Mouse (Mus musculus) spleen, postnatal 4 days (tissue): Measurements from ENCODE around the gene Clcn6.

Experiments used
- DNase-seq, 2 experiments: peaks; one replicate each; pipeline ENCODE4 v3.0.0; 2022; ENCODE audit warnings: low spot score in 2 of 2

Clcn6 gene

DNA sequence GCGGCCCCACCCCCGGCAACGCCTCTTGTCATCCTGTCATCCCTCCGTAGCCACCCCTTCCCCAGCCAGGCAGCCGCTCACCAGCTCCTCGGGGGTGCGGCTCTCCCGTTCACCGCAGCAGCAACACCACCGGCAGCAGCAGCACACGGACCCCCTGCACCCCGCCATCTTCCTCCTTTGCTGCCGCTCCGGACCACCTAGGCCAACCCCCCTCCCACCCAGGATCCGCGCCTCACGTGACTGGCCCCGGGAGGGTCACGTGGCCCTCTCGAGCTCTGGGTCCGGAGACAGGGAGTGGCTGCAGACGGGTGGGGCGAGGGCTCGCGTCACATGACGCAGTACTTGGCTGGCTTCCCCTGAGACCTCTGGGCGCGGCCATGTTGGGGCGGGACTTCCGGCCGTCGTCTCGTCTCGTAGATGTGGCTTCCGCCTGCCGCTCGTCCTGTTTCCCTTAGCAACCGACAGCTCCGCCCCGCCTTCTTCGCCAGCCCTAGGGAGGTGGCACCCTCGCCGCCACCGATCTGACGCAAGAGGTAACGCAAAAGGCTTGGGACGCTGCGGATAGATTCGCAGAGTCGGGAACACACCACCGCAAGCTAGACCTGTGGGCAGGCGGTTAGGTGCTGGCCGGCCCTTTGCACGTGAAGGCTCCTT, at the start of gene Clcn6, which contains the start of gene Mthfr:
TSS of gene Clcn6 (minus strand) at position 222 of the 654 bp plus-strand sequence.
TSS of gene Mthfr (plus strand) at position 478 of the 654 bp plus-strand sequence.
- DNase-seq = peak; percentile 99

DNA sequence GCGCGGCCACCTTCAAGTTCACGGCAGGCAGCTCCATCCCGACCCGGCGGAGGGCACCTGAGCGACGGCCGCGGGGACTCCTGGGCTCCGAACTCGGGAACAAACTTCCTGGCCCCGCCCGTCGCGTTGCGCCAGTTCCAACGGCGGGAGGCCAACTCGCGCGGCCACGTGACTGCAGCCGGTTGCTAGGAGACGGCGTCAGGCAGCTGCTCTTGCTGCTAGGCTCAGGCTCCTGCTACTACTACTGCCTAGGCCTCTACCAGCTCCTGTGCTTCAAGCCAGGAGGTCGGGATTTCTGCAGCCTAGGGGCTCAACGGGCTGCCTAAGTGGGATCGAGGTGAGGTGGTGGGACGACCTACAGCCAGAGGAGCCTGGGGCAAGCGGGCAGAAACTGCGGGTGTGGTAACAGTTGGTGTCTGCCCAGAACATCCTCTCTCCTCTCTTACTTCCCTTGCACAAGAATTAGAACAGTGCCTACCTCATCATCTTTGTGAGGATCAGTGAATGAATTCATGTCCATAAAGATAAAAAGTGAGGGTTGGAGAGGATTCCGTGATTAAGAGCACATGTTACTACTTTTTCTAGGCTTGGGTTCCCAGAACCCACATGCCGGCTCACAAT, 49.4 kb upstream of the Clcn6 start, which contains the start of gene Agtrap:
TSS of gene Agtrap (minus strand) at position 125 of the 621 bp plus-strand sequence.
- DNase-seq = peak; percentile 87 to 93

DNA sequence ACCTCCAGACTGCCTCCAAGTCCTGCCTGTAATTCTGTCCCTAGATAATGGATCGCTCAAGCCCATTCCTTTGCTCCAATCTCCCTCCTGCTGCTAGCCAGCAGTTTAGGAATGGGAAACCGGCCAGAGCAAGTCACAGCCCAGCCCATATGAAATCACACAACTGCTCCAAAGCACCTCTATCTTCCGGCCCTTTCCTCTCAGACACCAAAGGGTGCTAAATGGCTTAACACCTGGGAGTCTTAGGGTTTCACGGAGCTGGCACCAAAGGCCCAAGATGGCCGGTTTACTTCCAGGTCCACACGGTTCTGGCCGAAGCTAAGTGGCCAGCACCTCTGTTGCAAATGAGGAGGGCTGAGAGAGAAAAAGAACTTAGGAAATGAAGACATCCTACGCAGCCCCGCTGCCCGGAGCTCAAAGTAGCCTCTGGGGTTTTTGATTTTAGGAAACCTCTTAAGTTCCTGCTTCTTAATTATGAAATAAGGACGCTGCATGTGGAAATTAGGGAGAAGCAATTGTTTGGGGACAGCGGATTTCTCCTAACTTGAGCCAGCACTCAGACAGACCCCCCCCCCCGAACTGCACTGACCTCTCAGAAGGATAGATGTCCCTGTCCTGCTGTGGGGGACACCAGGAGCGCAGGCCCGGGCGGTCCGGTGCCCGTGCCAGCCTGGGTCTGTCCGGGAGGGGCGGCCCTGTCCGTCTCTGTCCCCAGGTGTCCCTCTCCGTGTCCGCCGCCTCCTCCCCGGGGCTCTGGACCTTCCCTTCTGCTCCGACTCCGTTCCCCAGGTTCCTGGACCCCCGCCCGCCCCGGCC, 48.7 kb upstream of the Clcn6 start:
- DNase-seq = no peak

DNA sequence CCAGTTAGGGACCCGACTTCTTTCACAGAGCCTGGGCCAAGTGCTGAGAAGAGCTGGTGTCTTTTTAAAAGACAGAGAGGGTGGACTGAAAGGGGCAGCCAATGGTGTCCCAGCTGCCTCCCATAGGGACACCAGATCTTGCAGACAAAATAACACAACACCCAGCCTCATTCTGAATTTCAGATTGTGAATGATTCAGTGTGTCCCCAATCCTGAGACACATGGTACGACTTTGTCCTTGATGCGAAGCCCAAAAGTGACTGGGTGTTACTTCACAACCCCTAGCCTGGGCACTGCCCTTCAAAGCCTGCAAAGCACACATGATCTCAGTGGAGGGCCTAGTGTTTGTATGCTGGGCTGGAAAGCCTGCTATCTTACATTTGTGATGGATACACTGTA, 47.3 kb upstream of the Clcn6 start:
- no peak for DNase-seq

DNA sequence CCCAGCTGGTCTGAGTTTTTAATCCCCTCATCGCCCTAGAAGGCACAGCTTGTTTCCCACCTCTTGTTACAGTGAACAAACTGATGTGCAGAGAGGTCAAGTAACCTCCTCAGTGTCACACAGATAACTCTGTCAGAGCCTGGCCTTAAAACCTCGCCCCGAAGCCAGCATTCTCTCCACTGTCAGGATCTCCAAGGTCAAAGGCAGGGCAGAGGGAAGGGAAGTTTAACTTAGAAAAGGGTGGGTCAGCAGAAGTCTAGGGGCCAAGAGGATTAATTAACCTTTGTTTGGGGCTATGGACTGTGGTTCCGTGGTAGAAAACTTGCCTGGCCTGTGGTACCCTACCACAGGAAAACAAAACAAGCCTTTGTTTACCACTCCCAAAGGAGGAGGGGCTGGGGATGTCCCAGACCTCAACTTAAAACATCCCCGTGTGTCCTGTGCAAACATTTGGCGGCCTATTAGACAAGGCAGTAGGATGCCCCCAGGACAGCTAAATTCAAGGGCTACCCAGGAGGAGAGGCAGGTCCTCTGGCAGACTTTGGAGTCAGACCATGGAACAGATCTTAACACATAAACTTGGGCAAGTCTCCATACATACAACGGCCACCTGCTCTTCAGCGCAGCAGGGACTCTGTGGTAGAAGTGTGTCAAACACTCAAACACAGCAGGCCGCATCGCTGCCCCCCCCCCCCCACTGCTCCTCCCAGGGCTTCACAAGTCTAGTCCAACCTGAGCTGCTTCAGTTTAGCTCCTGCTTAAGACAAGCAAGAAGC, 46.7 kb upstream of the Clcn6 start:
- no peak for DNase-seq

DNA sequence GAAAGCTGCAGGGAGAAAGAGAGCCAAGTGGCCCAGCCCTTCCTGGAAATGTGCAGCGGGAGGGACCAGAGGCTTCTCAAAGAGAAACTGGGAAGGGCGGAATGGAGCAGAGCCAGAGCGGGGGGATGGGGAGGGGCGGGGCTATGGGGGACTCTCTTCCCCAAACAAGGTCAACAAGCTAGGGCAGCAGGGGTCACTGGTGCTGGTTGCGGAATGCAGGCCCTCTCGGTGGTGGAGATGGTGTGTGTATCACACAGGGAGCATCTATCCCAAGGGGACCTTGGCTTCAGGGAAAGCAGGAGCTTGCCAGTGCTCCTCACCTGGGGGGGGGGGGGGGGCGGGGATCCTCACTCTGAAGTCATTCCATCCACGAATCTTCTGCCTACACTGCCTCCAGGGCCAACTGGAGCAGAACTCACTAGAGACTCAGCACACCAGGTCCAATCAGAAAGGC, 45.7 kb upstream of the Clcn6 start:
- DNase-seq = no peak

DNA sequence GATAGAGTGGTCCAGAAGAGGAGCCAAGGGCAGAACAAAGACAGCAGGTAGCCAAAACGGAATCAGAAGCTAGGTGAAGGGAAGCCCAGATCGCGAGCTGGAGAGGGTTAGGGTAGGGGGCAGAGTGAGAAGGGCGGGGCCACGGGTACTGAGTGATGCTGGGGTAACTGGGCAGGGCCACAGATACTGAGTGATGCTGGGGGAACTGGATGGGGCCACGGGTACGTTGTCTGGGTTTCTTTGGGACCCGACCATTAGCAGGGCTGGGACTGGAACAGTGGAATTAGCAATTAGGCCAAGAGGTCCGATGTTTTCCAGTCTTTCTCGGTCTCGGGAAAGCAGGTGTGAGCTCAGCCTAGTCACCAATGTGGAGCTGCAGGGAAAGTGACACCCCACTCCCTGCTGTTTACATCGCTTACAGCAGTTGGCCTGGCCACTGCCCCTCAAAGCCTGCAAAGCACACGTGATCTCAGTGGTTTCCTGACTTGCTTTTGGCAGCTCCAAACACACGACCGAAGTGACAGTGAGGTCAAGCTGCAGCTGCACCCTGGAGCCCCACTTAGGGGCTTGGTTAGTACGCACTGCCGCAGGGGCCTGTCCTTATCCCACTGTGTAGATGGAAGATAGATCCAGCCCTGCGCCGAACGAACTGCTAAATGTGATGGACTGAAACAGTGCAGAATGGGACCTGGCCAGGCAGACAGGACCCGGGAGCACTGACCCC, 44.7 kb upstream of the Clcn6 start:
- peak; percentile 40 to 69 for DNase-seq

DNA sequence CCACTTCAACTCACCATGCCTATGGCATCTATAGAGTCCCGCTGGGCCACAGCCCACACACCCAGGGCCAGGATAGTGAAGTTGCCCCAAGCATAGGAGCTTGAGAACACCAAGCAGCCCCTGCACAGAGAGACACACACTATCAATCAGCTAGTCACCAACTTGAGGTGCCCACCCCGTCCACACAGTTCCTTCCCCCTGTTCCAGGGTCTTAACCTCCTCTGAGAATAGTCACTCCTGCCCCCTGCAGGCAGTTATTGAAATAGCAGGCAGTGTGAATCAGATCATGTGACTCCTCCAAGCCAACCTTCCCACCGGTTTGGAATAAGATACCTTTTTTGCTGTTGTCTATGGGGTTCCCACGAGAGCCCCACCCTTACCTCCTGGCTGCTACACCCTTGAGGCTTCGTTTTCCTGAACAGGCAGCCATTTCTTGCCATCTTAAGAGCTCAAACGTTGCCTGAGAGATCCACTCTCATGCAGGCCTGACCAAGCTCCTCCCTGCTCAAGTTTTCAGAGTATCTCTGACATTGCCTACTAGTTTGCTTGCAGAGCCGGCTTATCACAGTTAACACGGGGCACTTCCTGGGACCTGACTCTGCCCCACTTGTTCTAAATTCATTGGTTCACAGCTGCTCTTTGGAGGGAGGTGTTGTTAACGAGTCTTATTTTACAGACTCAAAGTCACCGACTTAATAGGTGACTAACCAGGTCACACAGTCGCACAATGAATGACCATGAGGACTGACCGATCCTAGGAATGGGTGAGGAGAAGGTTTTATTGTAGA, 43.8 kb upstream of the Clcn6 start:
- DNase-seq = peak; percentile 71 to 86

DNA sequence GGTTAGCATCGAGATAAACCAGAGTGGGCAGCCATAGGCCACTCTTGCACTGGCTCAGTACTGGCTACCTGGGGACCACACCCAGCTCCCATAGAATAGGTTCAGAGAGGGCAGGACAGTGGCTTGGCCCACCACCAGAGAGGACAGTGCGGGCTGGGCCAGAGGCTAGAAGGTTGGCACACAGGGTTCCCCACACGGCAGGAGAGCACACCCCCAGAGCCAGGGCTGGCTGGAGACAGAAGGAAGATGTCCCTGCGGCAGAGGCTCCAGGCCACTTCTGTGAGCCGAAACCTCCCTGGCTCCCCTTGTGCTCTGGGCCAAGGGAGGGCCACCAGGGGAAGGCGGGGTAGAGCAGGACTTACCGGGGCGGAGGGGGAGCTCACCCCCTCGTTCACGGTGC, 42.6 kb upstream of the Clcn6 start:
- peak in 1 of 2 experiments; percentile 62 for DNase-seq

DNA sequence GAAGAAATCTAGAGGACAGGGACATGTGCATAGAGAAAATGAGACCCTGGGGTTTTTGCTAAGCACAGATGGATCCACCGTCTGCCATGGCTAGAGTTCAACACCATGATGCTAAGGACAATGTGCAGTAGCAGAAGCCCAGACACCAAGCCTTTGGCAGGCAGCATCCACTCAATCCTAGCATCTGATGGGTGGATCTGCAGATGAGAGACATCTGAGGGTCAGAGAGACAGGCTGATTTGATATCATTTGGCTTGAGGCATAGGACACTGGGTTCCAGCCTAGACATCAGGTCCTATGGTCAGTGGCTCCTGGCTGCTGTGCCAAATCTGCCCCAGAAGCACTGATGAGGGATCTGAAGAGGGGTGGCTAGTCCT, 42.0 kb upstream of the Clcn6 start:
- DNase-seq = no peak

DNA sequence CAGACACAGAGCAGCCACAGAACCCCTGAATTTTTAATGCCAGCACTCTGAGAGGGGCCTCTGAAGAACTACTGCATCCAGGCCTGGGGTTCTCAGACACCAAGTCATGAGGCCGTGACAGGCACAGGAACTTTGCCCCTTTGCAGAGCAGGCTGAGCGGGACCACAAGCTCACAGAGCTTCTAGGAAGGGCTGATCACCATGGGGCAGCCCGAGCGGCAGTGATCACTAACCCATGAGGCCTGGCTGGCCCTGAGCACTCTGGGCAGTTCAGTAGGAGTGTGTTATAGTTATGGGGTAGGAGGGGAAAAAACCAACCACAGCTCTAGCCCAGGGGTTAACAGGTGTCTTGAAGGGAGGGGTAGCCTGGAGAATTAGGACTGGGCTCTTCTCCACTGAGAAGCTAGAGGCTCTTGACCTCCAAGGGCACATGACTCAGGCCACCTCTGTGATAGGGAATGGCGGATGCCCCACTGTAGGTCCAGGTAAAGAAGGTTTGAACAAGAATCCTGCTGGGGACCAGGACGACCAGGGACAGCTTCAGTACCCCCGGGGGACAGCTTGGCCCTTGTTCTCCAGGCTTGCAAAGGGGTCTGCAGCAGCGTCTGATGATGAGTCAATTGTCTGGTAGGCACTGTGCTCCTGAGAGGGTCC, 41.4 kb upstream of the Clcn6 start:
- no peak for DNase-seq

DNA sequence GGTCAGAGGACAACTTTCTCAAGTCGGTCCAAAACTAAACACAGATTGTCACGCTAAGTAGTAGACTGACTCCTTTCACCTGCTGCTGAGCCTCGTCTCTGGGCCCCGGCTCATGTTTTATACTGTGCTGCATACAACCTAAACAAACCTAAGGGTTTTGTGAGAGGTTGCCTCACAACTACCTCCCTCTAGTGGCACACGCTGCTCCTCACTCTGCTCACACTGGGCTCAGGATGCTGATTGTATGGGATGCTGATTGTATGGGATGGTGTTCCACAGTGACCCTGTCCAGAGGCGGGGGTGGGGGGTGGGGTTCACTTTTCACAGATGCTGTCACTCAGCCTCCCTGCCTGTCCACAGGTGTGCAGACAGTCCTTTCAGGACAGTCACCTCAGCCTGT, 40.6 kb upstream of the Clcn6 start:
- no peak for DNase-seq

DNA sequence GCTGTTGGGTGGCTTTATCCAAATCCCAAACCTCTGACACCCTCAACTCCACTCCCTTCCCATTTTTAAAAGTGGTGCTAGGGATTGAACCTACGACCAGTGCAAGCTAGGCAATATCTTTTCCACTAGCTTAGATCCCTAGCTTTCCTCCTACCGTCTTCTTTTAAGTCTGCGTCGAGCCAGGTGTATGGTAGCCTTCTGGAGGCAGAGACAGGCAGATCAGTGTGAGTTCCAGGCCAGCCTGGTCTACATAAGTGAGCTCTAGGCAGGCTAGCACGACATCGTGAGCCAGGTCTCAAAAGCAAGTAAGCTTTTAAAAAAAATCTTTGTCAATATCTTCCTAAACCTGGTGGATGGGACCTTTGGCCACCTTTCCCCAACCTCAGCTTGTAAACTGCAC, 37.3 kb upstream of the Clcn6 start:
- DNase-seq = no peak

DNA sequence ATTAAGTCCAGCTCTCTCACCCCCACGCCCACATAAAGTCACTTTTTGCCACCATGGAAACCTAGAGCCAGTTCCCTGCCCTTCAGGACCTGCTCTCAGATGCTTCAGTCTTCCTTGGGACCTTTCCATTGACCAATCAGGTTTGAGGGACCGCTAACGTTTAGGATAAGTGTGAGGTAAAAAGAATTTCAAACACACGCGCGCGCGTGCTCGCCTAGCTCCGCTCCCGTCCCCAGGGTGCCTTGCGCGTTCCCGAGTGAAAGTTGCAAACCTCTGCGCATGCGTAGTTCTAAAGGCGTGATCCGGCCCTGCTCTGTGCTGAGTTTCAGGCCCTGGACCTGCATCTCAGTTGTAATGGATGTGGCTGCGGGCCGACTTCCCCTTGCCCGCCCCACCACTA, 36.6 kb upstream of the Clcn6 start:
- peak; percentile 64 to 77 for DNase-seq

DNA sequence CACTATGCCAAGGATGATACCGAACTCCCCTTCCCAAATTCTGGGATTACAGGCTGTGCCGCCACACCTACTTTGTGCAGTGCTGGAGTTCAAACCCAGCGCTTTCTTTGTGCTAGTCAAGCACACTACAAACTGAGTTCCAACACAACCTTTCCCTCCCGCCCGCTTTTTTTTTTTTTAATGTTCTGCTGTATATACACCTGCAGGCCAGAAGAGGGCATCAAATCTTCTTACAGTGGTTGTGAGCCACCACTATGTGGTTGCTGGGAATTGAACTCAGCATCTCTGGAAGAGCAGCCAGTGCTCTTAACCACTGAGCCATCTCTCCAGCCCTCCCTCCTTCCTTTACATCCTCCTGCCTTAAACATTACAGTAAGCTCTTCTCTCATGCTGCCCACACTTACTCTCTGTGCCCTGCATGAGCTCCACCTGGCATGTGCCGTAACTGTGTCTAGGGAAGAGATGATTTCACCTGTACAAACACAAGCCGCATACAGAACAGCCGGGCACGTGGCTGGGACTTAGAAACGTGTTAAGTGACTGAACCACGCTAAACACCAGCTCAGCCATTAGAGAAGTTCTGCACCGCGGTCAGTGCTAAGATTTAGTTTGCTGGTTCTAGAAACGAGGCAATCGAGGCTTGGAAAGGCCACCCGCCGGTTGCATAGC, 36.0 kb upstream of the Clcn6 start:
- no peak for DNase-seq

DNA sequence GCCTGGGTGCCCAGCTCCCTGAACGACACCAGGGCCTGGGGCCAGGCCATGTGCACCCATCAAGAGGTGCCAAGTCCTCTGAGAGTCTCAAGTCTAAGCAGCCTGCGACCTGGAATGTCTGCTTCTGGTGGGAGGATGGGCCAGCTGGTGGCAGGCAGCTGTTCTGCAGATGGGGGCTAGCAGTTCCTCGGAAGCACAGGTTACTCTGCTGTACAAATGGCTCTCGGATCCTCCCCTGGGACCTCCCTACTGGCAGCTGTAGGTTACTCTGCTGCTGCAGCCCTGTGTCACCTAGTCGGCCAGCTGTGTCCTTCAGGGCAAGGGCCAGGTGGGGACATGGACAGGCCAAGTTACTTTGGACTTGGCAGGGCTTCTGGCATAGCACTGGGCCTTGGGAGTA, 32.9 kb upstream of the Clcn6 start:
- DNase-seq = no peak

DNA sequence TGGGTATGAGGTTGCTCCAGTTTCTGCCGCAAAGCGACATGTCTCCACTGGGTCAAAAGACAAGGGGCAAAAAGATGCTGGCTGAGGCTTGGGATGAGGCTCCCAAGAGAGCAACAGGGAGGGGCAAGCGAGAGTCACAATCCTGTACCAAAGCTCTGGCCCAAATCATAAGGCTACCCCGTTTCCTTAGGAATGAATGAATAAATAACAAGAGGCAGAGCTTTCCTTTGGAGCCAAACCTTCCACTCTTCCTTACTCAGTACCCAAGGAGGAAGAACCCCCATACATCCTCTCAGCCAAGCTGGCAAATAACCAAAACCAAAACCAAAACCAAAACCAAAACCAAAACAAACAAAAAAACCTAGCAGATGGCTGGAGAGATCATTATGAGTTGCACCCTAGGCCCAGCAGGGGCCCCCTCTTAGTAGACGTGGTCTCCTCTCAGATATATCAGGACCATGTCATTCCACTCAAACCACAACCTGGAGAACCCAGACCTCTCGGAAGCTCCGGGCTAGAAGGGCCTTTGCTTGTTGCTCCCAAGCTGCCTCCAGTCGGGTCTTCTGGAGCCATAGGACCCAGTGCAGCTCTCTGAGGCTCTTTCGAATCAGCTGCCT, 31.1 kb upstream of the Clcn6 start:
- no peak for DNase-seq

DNA sequence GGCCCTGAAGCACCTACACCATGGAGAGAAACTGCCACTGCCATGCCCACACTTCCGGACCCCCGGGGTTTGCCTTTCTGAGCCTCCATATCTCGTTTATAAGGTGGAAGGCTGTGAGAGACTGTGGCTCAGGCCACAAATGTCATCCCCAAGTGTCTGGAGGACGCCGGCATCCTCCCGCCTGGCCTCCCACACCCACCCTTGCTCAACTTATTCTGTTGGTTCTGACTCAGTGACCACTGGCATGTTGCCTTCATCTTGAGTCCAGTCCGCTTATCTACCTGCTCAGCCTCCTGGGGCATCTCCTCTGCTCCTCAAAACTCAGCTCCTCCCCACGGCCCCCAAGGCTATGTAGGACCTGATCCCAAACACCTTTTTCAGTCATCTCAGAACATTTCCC, 28.7 kb upstream of the Clcn6 start:
- DNase-seq = no peak

DNA sequence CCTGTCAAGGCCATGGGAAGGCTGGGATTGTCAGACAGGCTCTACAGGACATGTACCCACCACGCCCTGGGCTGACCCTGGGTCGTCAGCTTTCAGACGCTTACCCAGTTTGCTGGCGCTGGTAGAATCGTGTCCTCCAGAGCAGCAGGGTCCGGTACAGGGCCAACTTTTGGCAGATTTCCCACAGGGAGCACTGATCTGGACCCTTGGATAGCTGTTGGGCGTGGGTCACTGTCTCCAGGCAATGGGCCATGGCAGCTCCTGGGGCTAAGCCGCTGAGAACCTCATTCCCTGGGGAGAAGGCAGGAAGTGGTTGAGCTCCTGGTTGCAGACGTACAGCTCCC, 27.8 kb upstream of the Clcn6 start:
- no peak for DNase-seq
